Mouse (Mus musculus) bone marrow macrophage, adult 2 months (primary cell): ENCODE data around the gene Dnajc8. TPM values are rescaled to one million over a fixed set of nuclear protein-coding genes. Genes with fewer than 3 reads are reported as not detected.

Source experiments
- H3K27ac ChIP-seq: 2 replicates; pipeline ENCODE4 v1.5.1; 2012; ENCODE audit warnings: low read depth, low read length; ENCODE audit not compliant: insufficient read depth
- H3K4me1 ChIP-seq: 2 replicates; pipeline ENCODE4 v1.6.1; 2012; ENCODE audit warnings: low read length; ENCODE audit not compliant: control insufficient read depth, insufficient read depth
- H3K4me3 ChIP-seq: 2 replicates; pipeline ENCODE4 v1.5.1; 2012; ENCODE audit warnings: mild to moderate bottlenecking, low read length, moderate library complexity; ENCODE audit not compliant: insufficient read depth
- CTCF ChIP-seq: IDR thresholded peaks from 2 replicates; pipeline ENCODE4 v1.5.1; 2012; ENCODE audit warnings: low read depth, mild to moderate bottlenecking, low read length, moderate library complexity
- POLR2A ChIP-seq: IDR thresholded peaks from 2 replicates; pipeline ENCODE4 v1.6.1; 2012; ENCODE audit warnings: mild to moderate bottlenecking, low read depth, low read length, borderline replicate concordance
- polyA plus RNA-seq: library from polyadenylated mRNA; stranded (reverse); fragments of >200 nt; gene quantifications from 2 replicates; pipeline ENCODE4 v1.2.4, GENCODE M21; 2012; ENCODE audit not compliant: missing spikeins, insufficient read depth, insufficient read length

Gene Dnajc8
- polyA plus RNA-seq: 140 and 155 TPM in 2 replicates

DNA sequence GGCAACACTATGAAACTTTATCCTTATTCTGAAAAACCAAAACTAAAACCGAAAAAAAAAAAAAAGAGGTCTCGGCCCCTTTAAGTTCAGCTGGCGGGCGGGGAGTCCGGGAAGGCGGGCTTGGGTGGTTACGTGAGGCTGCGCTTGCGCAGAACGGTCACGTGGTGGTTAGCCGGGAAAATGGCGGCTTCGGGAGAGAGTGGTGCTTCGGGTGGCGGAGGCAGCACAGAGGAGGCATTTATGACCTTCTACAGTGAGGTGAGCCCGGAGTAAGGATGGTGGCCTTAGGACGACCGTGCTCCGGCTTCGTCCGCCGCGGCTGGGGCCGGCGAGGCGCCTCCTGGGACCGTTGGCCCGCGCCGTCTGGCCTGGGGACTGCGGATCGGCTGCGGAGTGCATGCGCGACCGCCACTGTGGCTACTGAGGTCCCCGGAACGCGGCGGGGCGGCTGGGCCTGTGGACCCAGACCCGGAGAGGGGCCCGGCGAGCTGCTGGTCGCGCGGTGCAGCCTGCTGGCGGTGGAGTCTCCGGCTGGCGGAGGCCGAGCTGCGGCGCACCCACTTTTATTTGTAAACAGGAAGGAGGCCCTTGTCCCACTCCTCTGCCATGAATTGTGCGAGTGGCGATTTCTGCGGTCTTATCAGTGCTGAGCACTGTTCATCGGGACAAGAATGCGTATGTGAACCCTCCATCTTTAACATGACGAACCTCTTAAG is at the start of gene Dnajc8:
Gene Dnajc8 (plus strand): TSS at position 145 of the 716 bp plus-strand sequence.
- H3K27ac ChIP-seq: peak within 1 kb of the TSS; percentile 65
- peak within 1 kb of the TSS; percentile 84 for H3K4me3 ChIP-seq
- TF ChIP-seq POLR2A (no peak), CTCF (no peak)
- H3K4me1 ChIP-seq: peaks cover 26% of the 10 kb centered on the region

DNA sequence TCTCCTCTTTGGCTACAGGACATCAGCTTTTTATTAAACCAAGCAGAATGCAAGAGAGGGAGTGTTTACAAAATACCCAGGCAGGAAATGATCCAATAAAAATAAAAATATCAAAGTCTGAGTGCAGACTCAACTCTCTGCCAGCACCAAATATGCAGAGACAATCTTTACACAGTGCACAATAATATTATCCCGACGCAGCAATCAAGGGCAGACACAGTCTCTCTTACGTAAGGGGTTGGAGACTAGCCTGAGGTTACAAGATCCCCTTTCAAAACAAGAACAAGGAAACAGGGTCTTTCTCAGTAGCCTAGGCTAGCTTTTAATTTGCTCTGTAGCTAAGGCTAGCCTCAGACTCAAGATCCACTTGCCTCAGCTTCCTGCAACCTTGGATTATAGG is 46.8 kb upstream of the Dnajc8 start:
- TF ChIP-seq CTCF (no peak), POLR2A (no peak)
- H3K4me1 ChIP-seq: peaks cover 37% of the 10 kb centered on the region
- no peak overlapping the region for H3K4me3 ChIP-seq
- no peak overlapping the region for H3K27ac ChIP-seq

DNA sequence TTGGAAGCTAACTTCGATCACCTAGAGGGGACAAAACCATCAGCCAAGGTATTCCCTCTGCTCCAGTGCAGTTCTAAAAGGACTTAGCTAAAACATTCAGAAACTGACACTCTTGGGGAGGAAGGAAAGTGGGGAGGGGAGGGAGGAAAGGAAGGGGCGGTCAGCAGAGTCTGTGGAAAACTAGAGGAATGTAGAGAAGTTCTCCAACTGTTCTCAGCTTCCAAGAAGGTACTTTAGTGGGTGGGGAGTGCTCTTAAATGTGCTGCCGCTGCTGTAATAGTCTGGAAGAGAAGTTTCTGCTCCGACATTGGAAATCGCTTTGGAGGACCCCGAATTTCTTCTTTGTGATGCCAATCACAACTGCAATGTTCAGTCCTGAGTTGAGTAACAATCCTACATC is 46.4 kb upstream of the Dnajc8 start:
- no peak overlapping the region for H3K4me3 ChIP-seq
- H3K4me1 ChIP-seq: peaks cover 38% of the 10 kb centered on the region
- H3K27ac ChIP-seq: no peak overlapping the region
- TF ChIP-seq CTCF: no peak
- no peak for TF ChIP-seq POLR2A

DNA sequence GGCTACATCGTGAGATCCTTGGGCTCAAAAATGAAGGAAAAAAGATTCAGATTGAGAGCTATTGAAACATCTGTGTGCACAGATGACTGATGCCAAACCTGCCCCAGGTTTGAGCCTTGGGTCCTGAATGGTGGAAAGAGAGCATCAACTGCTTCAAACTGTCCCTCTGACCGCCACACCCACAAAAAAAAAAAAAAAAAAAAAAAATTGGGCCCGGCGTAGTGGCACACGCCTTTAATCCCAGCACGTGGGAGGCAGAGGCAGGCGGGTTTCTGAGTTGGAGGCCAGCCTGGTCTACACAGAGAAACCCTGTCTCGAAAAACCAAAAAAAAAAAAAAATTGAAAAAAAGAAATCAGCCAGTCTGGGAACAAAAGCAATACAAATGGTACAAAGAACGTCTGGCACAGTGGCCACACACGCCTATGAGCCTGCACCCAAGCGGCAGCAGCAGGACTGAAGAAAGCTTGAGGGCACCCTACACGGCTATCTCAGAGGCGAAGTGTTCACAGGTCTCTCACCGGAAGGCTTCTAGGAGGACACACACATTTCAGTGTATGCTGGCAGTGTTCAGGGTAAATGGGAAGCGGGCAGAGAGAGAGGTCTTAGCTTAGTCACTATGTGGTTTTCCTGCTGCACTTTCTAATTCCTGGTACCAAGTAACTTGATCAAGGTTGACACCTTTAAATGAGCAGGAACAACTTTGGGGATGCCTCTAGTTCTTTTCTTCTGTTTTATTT is 44.9 kb upstream of the Dnajc8 start:
- Histone ChIP-seq H3K4me1 (peaks cover 51% of the 10 kb centered on the region), H3K4me3 (no peak overlapping the region), H3K27ac (no peak overlapping the region)
- TF ChIP-seq CTCF (no peak), POLR2A (no peak)

DNA sequence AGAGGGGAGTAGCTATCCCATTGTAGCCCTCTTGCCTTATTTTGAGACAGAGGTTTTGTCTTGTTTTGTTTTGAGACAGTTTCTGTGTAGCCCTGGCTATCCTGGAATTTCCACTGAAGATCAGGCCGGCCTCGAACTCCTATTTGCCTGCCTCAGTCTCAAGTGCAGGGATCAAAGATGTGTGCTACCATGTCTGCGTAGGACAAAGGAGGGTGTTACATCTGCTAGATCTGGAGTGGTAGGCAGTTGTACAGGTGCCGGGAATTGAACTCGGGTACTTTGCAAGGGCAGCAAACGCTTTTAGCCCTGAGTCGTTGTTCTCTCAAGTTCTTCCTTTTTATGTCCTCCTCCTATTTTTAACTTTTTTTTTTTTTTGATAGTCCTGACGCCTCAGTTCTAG is 44.3 kb upstream of the Dnajc8 start:
- Histone ChIP-seq H3K27ac (no peak overlapping the region), H3K4me1 (peaks cover 55% of the 10 kb centered on the region), H3K4me3 (no peak overlapping the region)
- TF ChIP-seq POLR2A: no peak
- no peak for TF ChIP-seq CTCF

DNA sequence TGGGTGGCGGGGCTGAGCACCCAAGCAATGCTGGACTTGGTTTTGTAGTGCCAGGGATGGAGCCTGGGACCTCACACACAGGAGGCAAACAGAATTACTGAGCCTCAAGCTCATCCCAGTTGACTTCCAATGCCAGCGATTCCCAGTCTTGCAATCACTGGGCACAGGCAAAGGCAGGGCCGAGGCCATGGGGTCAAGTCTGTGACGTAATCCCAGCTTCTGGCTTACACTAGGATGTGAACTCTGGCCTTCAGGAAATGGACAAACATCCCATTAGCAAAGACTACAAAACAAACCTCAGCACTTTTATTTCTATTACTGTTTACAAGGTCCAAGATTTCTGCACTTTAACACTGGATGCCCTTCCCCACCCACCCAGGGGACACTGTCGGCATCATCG is 43.6 kb upstream of the Dnajc8 start:
- Histone ChIP-seq H3K27ac (peak overlapping the region; percentile 4; the same call in 1 of the 2 replicates), H3K4me3 (no peak overlapping the region), H3K4me1 (peaks cover 55% of the 10 kb centered on the region)
- TF ChIP-seq CTCF (no peak), POLR2A (no peak)

DNA sequence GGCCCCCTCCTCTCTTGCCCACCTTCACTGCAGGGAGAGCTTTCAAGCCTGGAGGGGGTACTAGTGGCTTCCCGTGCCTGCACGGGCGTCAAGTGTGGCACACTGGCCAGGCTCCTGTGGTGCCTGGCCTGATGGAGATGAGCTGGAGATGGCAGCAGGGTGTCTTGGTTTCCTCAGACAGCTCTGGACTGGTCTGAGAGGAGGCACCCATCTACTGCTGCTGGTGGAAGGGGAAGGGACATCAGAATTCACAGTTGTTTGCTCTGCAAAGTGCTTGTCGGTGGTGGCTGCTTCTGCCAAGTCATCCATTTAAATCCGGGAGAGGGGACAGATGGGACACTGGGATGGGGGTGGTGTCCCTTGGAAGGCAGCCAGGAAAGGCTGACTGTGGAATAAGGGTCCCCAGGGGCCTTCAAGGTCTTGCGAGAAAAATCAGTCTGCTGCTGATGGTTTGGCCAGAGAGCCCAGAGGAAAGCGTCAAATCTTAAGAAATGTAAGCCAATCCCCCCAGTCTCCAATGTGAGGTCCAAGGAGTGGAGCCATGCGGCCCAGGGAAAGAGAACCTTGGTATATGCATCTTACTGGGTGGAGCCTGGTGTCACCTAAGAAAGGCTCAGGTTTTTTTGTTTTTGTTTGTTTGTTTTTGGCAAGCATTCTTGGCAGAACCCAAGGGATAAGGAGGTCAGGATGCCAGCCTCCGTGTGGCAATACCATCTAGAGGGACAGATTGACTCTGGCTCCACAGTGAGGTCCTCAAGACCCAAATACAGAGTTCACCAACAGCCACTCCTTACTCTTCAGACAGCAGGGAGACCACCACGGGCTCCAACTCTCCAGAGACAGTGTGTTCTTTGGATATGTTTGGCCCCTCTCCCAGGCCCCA is 42.9 kb upstream of the Dnajc8 start:
- Histone ChIP-seq H3K4me3 (no peak overlapping the region), H3K4me1 (peaks cover 55% of the 10 kb centered on the region), H3K27ac (no peak overlapping the region)
- TF ChIP-seq POLR2A (no peak), CTCF (no peak)

DNA sequence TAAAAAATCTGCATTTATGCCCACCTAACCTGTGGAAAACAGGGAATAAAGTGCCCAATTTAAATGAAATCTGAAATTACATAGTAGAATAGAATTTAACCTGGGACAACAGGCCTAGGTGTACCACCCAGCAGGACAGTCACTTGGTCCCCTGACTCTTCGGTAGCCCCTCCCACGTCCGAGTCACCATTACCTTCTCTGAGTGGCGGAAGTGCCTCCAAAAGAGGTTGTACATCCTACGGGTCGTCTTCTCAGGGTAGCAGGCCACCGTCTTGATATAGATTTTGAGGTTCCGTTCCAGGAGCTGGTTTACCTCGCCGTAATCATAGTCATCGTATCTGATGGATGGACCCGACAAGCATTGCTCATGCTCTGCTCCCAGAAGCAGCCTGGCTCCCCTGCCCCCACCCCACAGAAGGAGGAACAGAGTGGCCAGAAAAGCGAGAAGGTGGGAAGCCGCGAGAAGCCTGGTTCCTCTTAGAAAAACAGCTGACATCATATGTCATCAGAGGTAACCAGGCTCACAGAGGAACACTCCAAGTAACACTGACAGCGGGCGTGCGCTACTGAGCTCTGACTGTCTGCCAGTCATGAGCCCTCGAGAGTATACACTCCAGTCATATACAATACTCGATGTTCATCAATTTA is 41.0 kb upstream of the Dnajc8 start:
- peaks cover 44% of the 10 kb centered on the region for H3K4me1 ChIP-seq
- H3K4me3 ChIP-seq: no peak overlapping the region
- TF ChIP-seq POLR2A (no peak), CTCF (no peak)
- no peak overlapping the region for H3K27ac ChIP-seq

DNA sequence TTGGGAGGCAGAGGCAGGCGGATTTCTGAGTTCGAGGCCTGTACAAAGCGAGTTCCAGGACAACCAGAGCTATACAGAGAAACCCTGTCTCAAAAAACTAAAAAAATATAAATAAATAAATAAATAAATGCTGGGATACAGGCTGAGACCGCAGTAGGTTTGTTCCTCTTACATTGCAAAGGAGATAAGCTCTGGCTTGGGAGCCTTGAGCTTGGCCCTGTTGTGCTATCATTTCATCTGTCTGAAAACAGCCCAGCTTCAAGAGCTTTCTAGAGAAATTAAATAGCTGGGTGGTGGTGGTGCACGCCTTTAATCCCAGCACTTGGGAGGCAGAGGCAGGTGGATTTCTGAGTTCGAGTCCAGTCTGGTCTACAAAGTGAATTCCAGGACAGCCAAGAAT is 33.7 kb upstream of the Dnajc8 start:
- Histone ChIP-seq H3K4me3 (no peak overlapping the region), H3K27ac (no peak overlapping the region), H3K4me1 (peaks cover 32% of the 10 kb centered on the region)
- no peak for TF ChIP-seq CTCF
- no peak for TF ChIP-seq POLR2A
